Mouse (Mus musculus) lung, embryonic 14.5 days (tissue): ENCODE measurements around the gene Aqp9. TPM values are rescaled to one million over a fixed set of nuclear protein-coding genes. Genes with fewer than 3 reads are reported as not detected.
A peak's percentile ranks its signal among the peaks of the same experiment; 100 is the strongest.

Experiments
- ATAC-seq: fragments of 200-750 bp; cut with Nextera tagmentation; 2 replicates; pipeline ENCODE4 v1.8.0; 2017; ENCODE audit warnings: mild to moderate bottlenecking, moderate TSS enrichment, moderate library complexity; ENCODE audit not compliant: insufficient read depth
- DNase-seq: peaks from one replicate; pipeline ENCODE4 v3.0.0-alpha.2; 2015
- H3K27ac ChIP-seq: fragments of 300-500 bp; sonication (generic); 2 replicates; pipeline ENCODE4 v1.5.1; 2014; ENCODE audit warnings: low read depth, mild to moderate bottlenecking, moderate library complexity
- H3K27me3 ChIP-seq: fragments of 300-500 bp; sonication (generic); 2 replicates; pipeline ENCODE4 v1.6.1; 2014; ENCODE audit warnings: low read length, control low read depth; ENCODE audit not compliant: insufficient read depth
- H3K36me3 ChIP-seq: fragments of 300-500 bp; sonication (generic); 2 replicates; pipeline ENCODE4 v1.6.1; 2014; ENCODE audit warnings: control low read depth; ENCODE audit not compliant: insufficient read depth
- H3K4me1 ChIP-seq: fragments of 300-500 bp; sonication (generic); 2 replicates; pipeline ENCODE4 v1.6.1; 2014; ENCODE audit warnings: antibody characterized with exemption, control low read depth; ENCODE audit not compliant: insufficient read depth
- H3K4me2 ChIP-seq: fragments of 300-500 bp; sonication (generic); 2 replicates; pipeline ENCODE4 v1.6.1; 2014; ENCODE audit warnings: mild to moderate bottlenecking
- H3K4me3 ChIP-seq: fragments of 300-500 bp; sonication (generic); 2 replicates; pipeline ENCODE4 v1.5.1; 2014; ENCODE audit warnings: low read depth, low read length
- H3K9ac ChIP-seq: fragments of 300-500 bp; sonication (generic); 2 replicates; pipeline ENCODE4 v1.6.1; 2014
- H3K9me3 ChIP-seq: fragments of 300-500 bp; sonication (generic); 2 replicates; pipeline ENCODE4 v1.6.1; 2016; ENCODE audit warnings: low read depth, low read length, control low read depth
- CTCF ChIP-seq: IDR thresholded peaks from 2 replicates; pipeline ENCODE4 v1.5.1; 2016; ENCODE audit warnings: antibody characterized with exemption, low read depth
- WGBS: fragments of 180-500 bp; shearing (Covaris S2); extraction: QIAGEN DNeasy Blood & Tissue Kit; methylation state at CpG from one replicate; pipeline ENCODE4 v1.1.7; 2014; 5-methylcytosine and 5-hydroxymethylcytosine counted together
- polyA plus RNA-seq: library from polyadenylated mRNA; unstranded; fragments of >200 nt; fragmentation: Nextera tagmentation; extraction: Ambion mirVana; gene quantifications from 2 replicates; pipeline ENCODE4 v1.2.1, GENCODE M21; 2014

Gene Aqp9
- polyA plus RNA-seq, 1 experiment from 2014 or later: 0.42 TPM

GRCm38 (mm10) chr9:71210870-71211269 is 42.4 kb upstream of the Aqp9 start:
- DNase-seq (peak; percentile 70), ATAC-seq (no peak)
- TF ChIP-seq CTCF: peak; percentile 81
- H3K4me2 ChIP-seq: no peak overlapping the region
- no peak overlapping the region for H3K4me3 ChIP-seq
- peaks cover 36% of the 10 kb centered on the region for H3K27me3 ChIP-seq
- 12% methylated on average over 2 of the region's 2 CpGs for WGBS
- H3K36me3 ChIP-seq: no peaks in the 10 kb centered on the region
- no peak overlapping the region for H3K9ac ChIP-seq
- no peak overlapping the region for H3K27ac ChIP-seq
- H3K9me3 ChIP-seq: no peaks in the 10 kb centered on the region
- H3K4me1 ChIP-seq: 0 out of 2 replicates have a peak, but pooled peaks cover 3% of the 10 kb centered on the region

DNA sequence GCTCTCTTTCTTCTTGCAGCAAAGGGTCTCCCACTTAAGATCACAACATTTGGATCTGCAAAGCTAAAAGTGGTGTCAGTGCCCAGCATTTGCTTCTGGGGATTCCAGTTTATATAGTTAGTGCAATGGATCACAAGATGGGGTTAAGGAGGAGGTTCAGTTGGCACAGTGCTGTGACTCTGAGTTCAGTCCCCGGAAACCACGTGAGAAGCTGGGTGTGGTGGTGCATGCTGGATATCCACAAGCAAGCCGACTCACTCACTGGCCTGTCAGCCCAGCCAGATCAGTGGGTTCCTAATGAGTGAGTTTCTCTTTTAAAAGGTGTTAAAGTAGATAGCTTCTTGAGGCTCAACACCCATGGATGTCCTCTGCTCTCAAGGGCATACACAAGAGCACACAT is 40.8 kb upstream of the Aqp9 start:
- ATAC-seq (no peak), DNase-seq (no peak)
- Histone ChIP-seq H3K4me1 (no peaks in the 10 kb centered on the region), H3K36me3 (no peaks in the 10 kb centered on the region), H3K27me3 (peaks cover 21% of the 10 kb centered on the region), H3K4me2 (no peak overlapping the region), H3K27ac (no peak overlapping the region), H3K4me3 (no peak overlapping the region), H3K9me3 (no peaks in the 10 kb centered on the region), H3K9ac (no peak overlapping the region)
- 53% methylated on average over 3 of the region's 3 CpGs for WGBS
- TF ChIP-seq CTCF: no peak

DNA sequence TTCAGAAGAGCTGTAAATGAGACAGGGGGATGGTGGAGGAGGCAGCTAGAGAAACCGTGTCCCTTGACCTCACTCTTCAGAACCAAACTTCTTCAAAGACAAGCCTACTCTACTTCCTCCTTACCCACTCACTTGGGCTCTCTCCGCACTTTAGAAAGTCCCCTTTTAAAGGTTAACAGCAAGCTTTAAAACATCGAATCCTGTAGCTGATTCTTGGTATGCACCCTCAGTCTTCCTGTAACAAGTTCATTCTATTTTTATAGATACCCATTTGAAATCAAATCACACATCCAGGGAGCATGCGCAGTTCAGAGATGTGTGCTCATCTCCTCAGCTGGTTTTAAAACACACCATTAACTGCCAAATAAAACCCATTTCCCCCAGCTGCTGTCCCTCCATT is 33.8 kb upstream of the Aqp9 start:
- H3K9ac ChIP-seq: no peak overlapping the region
- 56% methylated on average over 4 of the region's 4 CpGs for WGBS
- no peaks in the 10 kb centered on the region for H3K4me1 ChIP-seq
- H3K27me3 ChIP-seq: no peaks in the 10 kb centered on the region
- no peaks in the 10 kb centered on the region for H3K36me3 ChIP-seq
- H3K9me3 ChIP-seq: no peaks in the 10 kb centered on the region
- DNase-seq (peak; percentile 44), ATAC-seq (no peak)
- no peak overlapping the region for H3K4me3 ChIP-seq
- H3K4me2 ChIP-seq: no peak overlapping the region
- TF ChIP-seq CTCF: no peak
- H3K27ac ChIP-seq: no peak overlapping the region

- no peaks in the 10 kb centered on the region for H3K27me3 ChIP-seq
- no peaks in the 10 kb centered on the region for H3K4me1 ChIP-seq
- ATAC-seq: no peak
- H3K4me3 ChIP-seq: no peak overlapping the region
- no peak for DNase-seq
- no peak for TF ChIP-seq CTCF
- H3K9me3 ChIP-seq: no peaks in the 10 kb centered on the region
- H3K4me2 ChIP-seq: no peak overlapping the region
- H3K36me3 ChIP-seq: no peaks in the 10 kb centered on the region
- H3K27ac ChIP-seq: no peak overlapping the region
- H3K9ac ChIP-seq: no peak overlapping the region
- WGBS: 64% methylated on average over 5 of the region's 5 CpGs
These were observed 30.3 kb upstream of the Aqp9 start for GRCm38 (mm10) chr9:71198826-71199225.

DNA sequence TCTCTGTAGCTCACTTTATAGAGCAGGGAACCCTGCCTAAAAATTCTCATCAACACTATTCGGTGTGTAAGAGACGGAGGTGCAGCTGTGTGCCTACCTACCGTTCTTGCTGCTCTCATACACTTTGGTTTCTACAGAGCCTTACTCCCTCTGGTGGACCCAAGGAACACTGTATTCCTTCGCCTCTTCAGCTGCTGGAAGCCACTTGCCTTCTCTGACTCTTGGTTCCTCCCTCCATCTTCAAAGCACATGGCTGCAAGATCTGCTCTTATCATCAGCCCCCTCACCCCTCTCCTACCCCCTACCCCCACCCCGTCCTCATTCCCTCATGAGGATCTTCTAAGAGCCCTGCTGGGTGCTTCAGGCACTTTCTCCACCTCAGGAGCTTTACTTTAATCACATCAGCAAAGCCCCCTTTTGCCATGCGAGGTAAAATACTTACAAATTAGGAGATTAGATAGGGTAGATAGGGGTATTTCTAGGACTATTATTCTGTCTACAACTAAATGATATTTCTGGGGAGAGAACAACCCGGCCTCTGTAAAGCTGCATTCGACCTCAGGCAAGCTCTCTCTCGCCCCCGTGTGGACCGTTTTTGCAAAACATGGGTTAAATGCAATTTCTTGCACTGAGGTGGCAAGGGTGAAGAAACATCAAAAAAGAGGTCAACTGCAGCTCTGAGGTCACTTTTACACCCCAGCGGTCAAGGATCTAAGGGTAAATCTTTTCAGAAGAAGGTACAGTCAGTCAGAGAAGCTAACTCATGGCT is 20.3 kb upstream of the Aqp9 start:
- peak; percentile 93 for DNase-seq
- peak; percentile 87 for TF ChIP-seq CTCF
- Histone ChIP-seq H3K27ac (no peak overlapping the region), H3K4me3 (no peak overlapping the region), H3K36me3 (no peaks in the 10 kb centered on the region), H3K9ac (no peak overlapping the region), H3K27me3 (no peaks in the 10 kb centered on the region), H3K4me2 (peak overlapping the region; percentile 50), H3K4me1 (no peaks in the 10 kb centered on the region), H3K9me3 (no peaks in the 10 kb centered on the region)
- WGBS: 6% methylated on average over 12 of the region's 12 CpGs
- peak; percentile 80 for ATAC-seq

DNA sequence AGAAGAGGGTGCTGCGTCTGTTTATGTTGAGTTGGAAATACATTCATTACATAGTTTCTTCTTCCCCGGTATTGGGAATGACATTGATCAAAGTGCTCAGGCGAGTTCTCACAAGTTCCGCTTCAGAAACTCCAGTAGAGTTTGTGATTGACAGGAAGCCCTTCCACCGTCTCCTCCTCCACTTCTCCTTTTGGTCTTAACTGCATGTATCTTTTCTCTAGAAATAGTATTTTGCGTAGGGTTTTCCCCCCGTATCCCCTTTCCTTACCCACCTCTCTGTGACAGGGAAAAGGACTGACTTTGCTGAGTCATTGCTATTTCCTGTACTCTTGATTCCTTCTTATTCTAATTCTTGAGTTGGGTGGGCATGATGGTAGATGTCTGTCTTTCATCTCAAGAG is 18.9 kb upstream of the Aqp9 start:
- no peak for TF ChIP-seq CTCF
- no peaks in the 10 kb centered on the region for H3K27me3 ChIP-seq
- ATAC-seq (no peak), DNase-seq (no peak)
- no peaks in the 10 kb centered on the region for H3K36me3 ChIP-seq
- H3K4me3 ChIP-seq: no peak overlapping the region
- 78% methylated on average over 7 of the region's 7 CpGs for WGBS
- no peak overlapping the region for H3K9ac ChIP-seq
- no peak overlapping the region for H3K4me2 ChIP-seq
- H3K9me3 ChIP-seq: no peaks in the 10 kb centered on the region
- H3K4me1 ChIP-seq: no peaks in the 10 kb centered on the region
- H3K27ac ChIP-seq: no peak overlapping the region

DNA sequence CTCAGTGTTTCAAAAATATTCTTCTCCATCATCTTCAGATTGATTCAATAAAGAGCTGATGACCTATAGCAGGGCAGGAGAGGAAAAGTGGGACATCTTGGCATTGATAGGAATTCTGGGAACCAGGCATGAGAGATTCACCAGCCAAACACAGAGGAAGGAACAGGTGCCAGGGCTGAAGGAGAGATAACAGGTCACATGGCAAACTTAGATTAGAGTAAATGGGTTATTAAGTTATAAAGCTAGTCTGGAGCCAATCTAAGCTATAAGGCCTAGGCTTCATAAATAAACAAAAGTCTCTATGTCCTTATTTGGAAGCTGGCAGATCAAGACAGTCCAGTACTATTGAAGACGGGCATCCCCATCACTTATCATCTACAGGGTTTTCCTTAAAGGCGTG is 17.3 kb upstream of the Aqp9 start:
- Histone ChIP-seq H3K9ac (no peak overlapping the region), H3K27ac (no peak overlapping the region), H3K36me3 (no peaks in the 10 kb centered on the region), H3K4me1 (no peaks in the 10 kb centered on the region), H3K4me2 (no peak overlapping the region), H3K9me3 (no peaks in the 10 kb centered on the region), H3K27me3 (no peaks in the 10 kb centered on the region), H3K4me3 (no peak overlapping the region)
- no peak for TF ChIP-seq CTCF
- ATAC-seq (no peak), DNase-seq (no peak)
- WGBS: 65% methylated on average over 2 of the region's 2 CpGs
